Mouse (Mus musculus) limb, embryonic 10.5 days (tissue): ENCODE results near the gene Mmrn2. TPM values are rescaled to one million over a fixed set of nuclear protein-coding genes. Genes with fewer than 3 reads are reported as not detected.

Experiments
- polyA plus RNA-seq: library from polyadenylated mRNA; unstranded; fragments of >200 nt; fragmentation: Nextera tagmentation; extraction: Ambion mirVana; gene quantifications from 2 replicates; pipeline ENCODE4 v1.2.1, GENCODE M21; 2016

Mmrn2 gene
- polyA plus RNA-seq, 1 experiment from 2014 or later = 7.8 TPM

Other genes starting within 250 kb of the Mmrn2 start
- not detected in 2 replicates for gene Npy4r, start 223.0 kb upstream of the Mmrn2 start, polyA plus RNA-seq
- gene Gprin2, start 173.8 kb upstream of the Mmrn2 start, polyA plus RNA-seq = 0.43 TPM in 2 replicates
- 0.05 TPM in 1 of 2 replicates, not detected in the other for gene Syt15, start 155.9 kb upstream of the Mmrn2 start, polyA plus RNA-seq
- gene Shld2, start 65.0 kb upstream of the Mmrn2 start, polyA plus RNA-seq = 9.6 and 10.0 TPM in 2 replicates
- gene Glud1, start 64.7 kb upstream of the Mmrn2 start, polyA plus RNA-seq = 67.6 and 74.6 TPM in 2 replicates
- not detected in 2 replicates for gene Fam25c, start 20.0 kb upstream of the Mmrn2 start, polyA plus RNA-seq
- 2.0 and 3.8 TPM in 2 replicates for gene Sncg, start 676 bp upstream of the Mmrn2 start, polyA plus RNA-seq
- 45.7 and 58.5 TPM in 2 replicates for gene Bmpr1a, start 127.9 kb downstream of the Mmrn2 start, polyA plus RNA-seq
- not detected in 2 replicates for gene 9230112D13Rik, start 147.3 kb downstream of the Mmrn2 start, polyA plus RNA-seq
- gene Ldb3, start 213.2 kb downstream of the Mmrn2 start, polyA plus RNA-seq = 0.11 and 0.48 TPM in 2 replicates
- not detected in 2 replicates for gene Opn4, start 224.7 kb downstream of the Mmrn2 start, polyA plus RNA-seq